In the genomic region with DNA sequence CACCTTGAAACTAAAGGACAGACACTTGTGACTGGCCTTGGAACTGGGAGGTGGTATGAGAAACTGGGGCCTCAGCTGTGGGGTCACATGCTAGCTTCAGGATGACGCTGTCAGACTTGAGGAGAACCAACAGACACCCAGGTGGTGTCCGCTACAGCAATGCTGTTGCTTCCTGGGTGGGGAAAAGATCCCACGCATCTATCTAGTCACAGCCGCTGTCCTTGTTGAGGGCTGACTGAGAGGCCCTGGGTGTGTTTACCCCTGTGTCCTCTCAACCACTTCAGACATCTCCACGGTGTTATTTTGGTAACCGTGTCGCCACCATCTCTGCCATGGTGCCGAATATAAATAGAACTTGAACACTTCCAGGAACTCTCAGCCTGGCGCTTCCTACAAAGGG, we compare ENCODE assay signal across 11 mouse cellular contexts. TPM values are rescaled to one million over a fixed set of nuclear protein-coding genes. Genes with fewer than 3 reads are reported as not detected.
DNase-seq lines count a peak whose midpoint lies in the region; ATAC-seq lines count a peak whose summit lies in the region.
"Had no signal": no experiment of that assay in that cellular context is flagged by ENCODE, and none has a peak within 500 bp of the region (broad histone marks: within the 10 kb centered on the region; RNA-seq: fewer than 3 reads in every experiment).

No protein-coding gene starts in this region.

- H3K27ac ChIP-seq in lung, embryonic 16.5 days (ENCODE audit: low read length) = peak overlapping the region; percentile 30
- H3K27ac ChIP-seq: liver, embryonic 13.5 days had no signal

- 25% methylated on average over 9 of the region's 9 CpGs for WGBS in lung, embryonic 16.5 days

- H3K4me2 ChIP-seq in lung, embryonic 16.5 days (ENCODE audit: low read depth, low read length) = no peak overlapping the region
- H3K4me2 ChIP-seq: liver, embryonic 13.5 days had no signal

- H3K4me1 ChIP-seq in lung, embryonic 16.5 days (replicated peaks; ENCODE audit: control insufficient read depth, insufficient read depth, low read length) = peaks cover 34% of the 10 kb centered on the region

- no peaks in the 10 kb centered on the region for H3K27me3 ChIP-seq in lung, embryonic 16.5 days (ENCODE audit: control insufficient read depth, insufficient read depth, low read depth, low read length)
- H3K27me3 ChIP-seq: liver, embryonic 13.5 days; Patski had no signal

- no peaks in the 10 kb centered on the region for H3K9me3 ChIP-seq in lung, embryonic 16.5 days (ENCODE audit: control insufficient read depth, low read length)
- H3K9me3 ChIP-seq: liver, embryonic 13.5 days had no signal

- no peaks in the 10 kb centered on the region for H3K36me3 ChIP-seq in lung, embryonic 16.5 days (ENCODE audit: control insufficient read depth, insufficient read depth, low read length)
- H3K36me3 ChIP-seq: liver, embryonic 13.5 days had no signal

- no peak; the same call in 1 of the 2 replicates for ATAC-seq in lung, embryonic 16.5 days (ENCODE audit: low read depth)
- peak; percentile 97 for ATAC-seq in activated CD4-positive, CD25-positive, alpha-beta regulatory T cell, adult 4 months
- ATAC-seq in megakaryocyte, adult 5-6 weeks (ENCODE audit: poor library complexity, severe bottlenecking) = peak; percentile 35
- no peak for ATAC-seq in erythroid progenitor cell, adult 5-6 weeks (replicated peaks; ENCODE audit: low FRiP score, poor library complexity, severe bottlenecking)
- ATAC-seq: intestine, postnatal 0 days; Patski had no signal

- no peak for DNase-seq in lung, postnatal 14 days
- DNase-seq in left cerebral cortex, postnatal 10 days (ENCODE audit: extremely low spot score in 1 of 2, low spot score in 2 of 2) = no peak
- DNase-seq in retina, postnatal 1 day = no peak
- DNase-seq: gastrocnemius, postnatal 14 days; liver, embryonic 13.5 days had no signal

- no peak overlapping the region for H3K4me3 ChIP-seq in lung, embryonic 16.5 days (ENCODE audit: low read length)
- H3K4me3 ChIP-seq: liver, embryonic 13.5 days had no signal

- no peak overlapping the region for H3K9ac ChIP-seq in lung, embryonic 16.5 days (ENCODE audit: low read length)
- H3K9ac ChIP-seq: liver, embryonic 13.5 days had no signal

- intact Hi-C loops in left cerebral cortex, postnatal 10 days (cut with DNase I) = no loop called here

RNA-seq across cellular contexts. Expression of a gene that starts 10.4 kb away (rescaled TPM):
- polyA plus RNA-seq in lung, embryonic 16.5 days (2015; fragmentation: Nextera tagmentation; extraction: Ambion mirVana) = 12.0 and 12.7 TPM in 2 replicates
- polyA plus RNA-seq in activated CD4-positive, CD25-positive, alpha-beta regulatory T cell, adult 4 months (2017; shearing (Covaris generic)) = 10 to 100 TPM; 31.3 to 34.4 TPM
- total RNA-seq in megakaryocyte, adult 5-6 weeks (2015) = 20.3 and 20.5 TPM in 2 replicates
- total RNA-seq in megakaryocyte, adult 5-6 weeks (2017) = 3.6 and 7.3 TPM in 2 replicates
- total RNA-seq in erythroid progenitor cell, adult 5-6 weeks (2015; ENCODE audit: low replicate concordance) = 0.84 and 1.1 TPM in 2 replicates
- 1.5 TPM in 1 of 2 replicates, not detected in the other for total RNA-seq in erythroid progenitor cell, adult 5-6 weeks (2017; ENCODE audit: low replicate concordance)
- 1 to 10 TPM; 7.1 to 7.8 TPM for total RNA-seq in left cerebral cortex, postnatal 10 days (2021)

Comparison
In these comparisons a context has a peak if more than half of its experiments do, and no peak if none do; other contexts are left out.
1. ATAC-seq: peak in activated CD4-positive, CD25-positive, alpha-beta regulatory T cell, adult 4 months (single experiment) and megakaryocyte, adult 5-6 weeks (single experiment); none in lung, embryonic 16.5 days (single experiment) and erythroid progenitor cell, adult 5-6 weeks (single experiment).